Comparison of ENCODE assay signal across 27 mouse cellular contexts in the genomic region with DNA sequence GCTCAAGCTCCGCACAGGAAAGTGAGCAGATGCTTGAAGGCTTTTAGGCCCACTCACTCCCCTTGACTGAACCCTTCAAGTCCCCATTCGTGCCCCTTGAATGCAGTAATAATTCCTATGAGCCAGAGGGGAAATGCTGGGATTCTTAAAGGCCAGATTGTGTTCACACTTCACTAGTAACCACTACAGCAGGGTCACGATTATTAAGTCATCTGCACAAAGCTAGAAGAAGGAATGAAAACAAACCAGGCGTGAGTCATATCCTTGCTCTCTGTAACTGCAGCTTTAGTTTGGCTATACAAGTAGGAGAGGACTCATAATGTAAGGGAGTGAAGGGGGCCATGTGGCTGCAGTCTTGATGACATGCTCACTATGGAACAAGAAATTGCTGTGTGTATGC.
DNase-seq lines count a peak whose midpoint lies in the region; ATAC-seq and TF ChIP-seq lines count a peak whose summit lies in the region.
"Had no signal": no experiment of that assay in that cellular context is flagged by ENCODE, and none has a peak within 500 bp of the region (broad histone marks: within the 10 kb centered on the region; RNA-seq: fewer than 3 reads in every experiment).

No protein-coding gene starts in this region.

- no peaks in the 10 kb centered on the region for H3K27me3 ChIP-seq in forebrain, embryonic 11.5 days (ENCODE audit: control insufficient read depth, insufficient read depth, low read length)
- no peaks in the 10 kb centered on the region for H3K27me3 ChIP-seq in forebrain, embryonic 13.5 days
- H3K27me3 ChIP-seq in kidney, postnatal 0 days (ENCODE audit: insufficient read depth, low read length), result no peaks in the 10 kb centered on the region
- H3K27me3 ChIP-seq in hindbrain, embryonic 14.5 days (ENCODE audit: control insufficient read depth, insufficient read depth, low read length), result no peaks in the 10 kb centered on the region
- no peaks in the 10 kb centered on the region for H3K27me3 ChIP-seq in intestine, embryonic 16.5 days (replicated peaks; ENCODE audit: control insufficient read depth, insufficient read depth, low read length)
- H3K27me3 ChIP-seq: embryonic facial prominence, embryonic 13.5 days; forebrain, embryonic 15.5 days; heart, embryonic 15.5 days; hindbrain, embryonic 12.5 days; liver, embryonic 15.5 days had no signal

- no peaks in the 10 kb centered on the region for H3K4me1 ChIP-seq in forebrain, embryonic 11.5 days (replicated peaks; ENCODE audit: control insufficient read depth, insufficient read depth, low read length)
- H3K4me1 ChIP-seq in forebrain, embryonic 13.5 days, result peaks cover 3% of the 10 kb centered on the region; the same call in 1 of the 2 replicates
- no peaks in the 10 kb centered on the region for H3K4me1 ChIP-seq in kidney, postnatal 0 days (replicated peaks; ENCODE audit: insufficient read depth, low read length)
- H3K4me1 ChIP-seq in hindbrain, embryonic 14.5 days (replicated peaks; ENCODE audit: control insufficient read depth, insufficient read depth, low read length), result no peaks in the 10 kb centered on the region
- no peaks in the 10 kb centered on the region for H3K4me1 ChIP-seq in intestine, embryonic 16.5 days (ENCODE audit: control insufficient read depth, insufficient read depth, low read length)
- H3K4me1 ChIP-seq: heart, embryonic 15.5 days; hindbrain, embryonic 12.5 days; liver, embryonic 15.5 days had no signal

- WGBS in forebrain, embryonic 11.5 days, result 86% methylated on average over 4 of the region's 4 CpGs
- 88% methylated on average over 4 of the region's 4 CpGs for WGBS in forebrain, embryonic 13.5 days
- WGBS in kidney, postnatal 0 days, result 50% methylated on average over 4 of the region's 4 CpGs
- 84% methylated on average over 4 of the region's 4 CpGs for WGBS in hindbrain, embryonic 14.5 days
- WGBS in intestine, embryonic 16.5 days, result 73% methylated on average over 4 of the region's 4 CpGs

- no peaks in the 10 kb centered on the region for H3K9me3 ChIP-seq in forebrain, embryonic 11.5 days (ENCODE audit: control insufficient read depth, low read length)
- H3K9me3 ChIP-seq in forebrain, embryonic 13.5 days (replicated peaks), result no peaks in the 10 kb centered on the region
- no peaks in the 10 kb centered on the region for H3K9me3 ChIP-seq in kidney, postnatal 0 days (replicated peaks; ENCODE audit: low read length)
- no peaks in the 10 kb centered on the region for H3K9me3 ChIP-seq in hindbrain, embryonic 14.5 days (ENCODE audit: control insufficient read depth, low read length)
- no peaks in the 10 kb centered on the region for H3K9me3 ChIP-seq in intestine, embryonic 16.5 days (ENCODE audit: control insufficient read depth, low read length)
- H3K9me3 ChIP-seq: embryonic facial prominence, embryonic 13.5 days; forebrain, embryonic 15.5 days; heart, embryonic 15.5 days; hindbrain, embryonic 12.5 days; liver, embryonic 15.5 days had no signal

- TF ChIP-seq CTCF in kidney, postnatal 0 days (IDR thresholded peaks at IDR 0.05; ENCODE audit: low read depth), result no peak

- H3K9ac ChIP-seq in forebrain, embryonic 11.5 days (ENCODE audit: low read length), result no peak overlapping the region
- no peak overlapping the region for H3K9ac ChIP-seq in forebrain, embryonic 13.5 days
- no peak overlapping the region for H3K9ac ChIP-seq in kidney, postnatal 0 days (ENCODE audit: low read depth, low read length)
- H3K9ac ChIP-seq in hindbrain, embryonic 14.5 days, result no peak overlapping the region
- H3K9ac ChIP-seq in intestine, embryonic 16.5 days (ENCODE audit: low read depth, low read length), result no peak overlapping the region
- H3K9ac ChIP-seq: embryonic facial prominence, embryonic 13.5 days; forebrain, embryonic 15.5 days; heart, embryonic 15.5 days; hindbrain, embryonic 12.5 days; liver, embryonic 15.5 days had no signal

- DNase-seq in forebrain, embryonic 11.5 days (ENCODE audit: low spot score), result peak; percentile 7
- peak; percentile 58 for DNase-seq in kidney, postnatal 0 days (ENCODE audit: low spot score)
- DNase-seq in kidney, adult 11 months, result no peak
- peak; percentile 71 for DNase-seq in 416B (ENCODE audit: low read depth)
- peak; percentile 43 for DNase-seq in brain, adult 2 months (ENCODE audit: low read depth, low spot score)
- DNase-seq in hindbrain, embryonic 14.5 days (ENCODE audit: low spot score), result no peak
- DNase-seq: adrenal gland, postnatal 14 days; cerebellum, adult 8-10 months; cerebellum, postnatal 36 days; embryo, embryonic 11 days; gastrocnemius, postnatal 14 days; heart, adult 18-20 months; kidney, adult 8-10 months; kidney, postnatal 14 days; liver; thymus, postnatal 36 days had no signal

- H3K4me3 ChIP-seq in forebrain, embryonic 11.5 days (ENCODE audit: low read depth, low read length), result no peak overlapping the region
- no peak overlapping the region for H3K4me3 ChIP-seq in forebrain, embryonic 13.5 days
- no peak overlapping the region for H3K4me3 ChIP-seq in kidney, postnatal 0 days (replicated peaks; ENCODE audit: low read depth, low read length)
- H3K4me3 ChIP-seq in hindbrain, embryonic 14.5 days (replicated peaks; ENCODE audit: low read length), result no peak overlapping the region
- no peak overlapping the region for H3K4me3 ChIP-seq in intestine, embryonic 16.5 days (ENCODE audit: low read length)
- H3K4me3 ChIP-seq: embryonic facial prominence, embryonic 13.5 days; erythroblast, embryonic 14.5 days; forebrain, embryonic 15.5 days; heart, embryonic 15.5 days; hindbrain, embryonic 12.5 days; layer of hippocampus, adult 2 months; liver, embryonic 15.5 days had no signal

- H3K4me2 ChIP-seq in forebrain, embryonic 11.5 days (ENCODE audit: low read depth, low read length, severe bottlenecking), result no peak overlapping the region
- H3K4me2 ChIP-seq in forebrain, embryonic 13.5 days, result no peak overlapping the region
- no peak overlapping the region for H3K4me2 ChIP-seq in kidney, postnatal 0 days (ENCODE audit: low read length)
- H3K4me2 ChIP-seq in hindbrain, embryonic 14.5 days (replicated peaks), result no peak overlapping the region
- no peak overlapping the region for H3K4me2 ChIP-seq in intestine, embryonic 16.5 days (ENCODE audit: low read depth, low read length)
- H3K4me2 ChIP-seq: embryonic facial prominence, embryonic 13.5 days; forebrain, embryonic 15.5 days; heart, embryonic 15.5 days; hindbrain, embryonic 12.5 days; liver, embryonic 15.5 days had no signal

- no peaks in the 10 kb centered on the region; the same call in 1 of the 2 replicates for H3K36me3 ChIP-seq in forebrain, embryonic 11.5 days (ENCODE audit: control insufficient read depth, insufficient read depth, low read length)
- H3K36me3 ChIP-seq in forebrain, embryonic 13.5 days (ENCODE audit: poor library complexity, severe bottlenecking), result peaks cover 7% of the 10 kb centered on the region
- H3K36me3 ChIP-seq in kidney, postnatal 0 days (ENCODE audit: insufficient read depth, low read length), result no peaks in the 10 kb centered on the region
- no peaks in the 10 kb centered on the region for H3K36me3 ChIP-seq in hindbrain, embryonic 14.5 days (replicated peaks; ENCODE audit: control insufficient read depth, insufficient read depth)
- H3K36me3 ChIP-seq in intestine, embryonic 16.5 days (ENCODE audit: control insufficient read depth, insufficient read depth, low read length), result no peaks in the 10 kb centered on the region
- H3K36me3 ChIP-seq: forebrain, embryonic 15.5 days; liver, embryonic 15.5 days had no signal

- no peak overlapping the region for H3K27ac ChIP-seq in forebrain, embryonic 11.5 days (ENCODE audit: low read depth, low read length)
- H3K27ac ChIP-seq in forebrain, embryonic 13.5 days, result no peak overlapping the region
- no peak overlapping the region for H3K27ac ChIP-seq in kidney, postnatal 0 days
- H3K27ac ChIP-seq in hindbrain, embryonic 14.5 days, result no peak overlapping the region
- H3K27ac ChIP-seq in intestine, embryonic 16.5 days (ENCODE audit: low read length), result no peak overlapping the region
- H3K27ac ChIP-seq: embryonic facial prominence, embryonic 13.5 days; forebrain, embryonic 15.5 days; heart, embryonic 15.5 days; hindbrain, embryonic 12.5 days; layer of hippocampus, adult 2 months; liver, embryonic 15.5 days; macrophage had no signal

- no peak for ATAC-seq in forebrain, embryonic 11.5 days (replicated peaks; ENCODE audit: low FRiP score)
- ATAC-seq in forebrain, embryonic 13.5 days, result no peak
- ATAC-seq in kidney, postnatal 0 days (replicated peaks; ENCODE audit: low FRiP score, low read depth), result 0 out of 2 replicates have a peak, but pooled peaks have one; percentile 25
- ATAC-seq in hindbrain, embryonic 14.5 days (ENCODE audit: low FRiP score), result no peak
- no peak for ATAC-seq in intestine, embryonic 16.5 days
- ATAC-seq: forebrain, embryonic 15.5 days; midbrain, embryonic 16.5 days had no signal

Comparison
In these comparisons a context has a peak if more than half of its experiments do, and no peak if none do; other contexts are left out.
1. DNase-seq: peak in forebrain, embryonic 11.5 days (single experiment), kidney, postnatal 0 days (single experiment), 416B (single experiment) and brain, adult 2 months (single experiment); none in kidney, adult 11 months (single experiment) and hindbrain, embryonic 14.5 days (single experiment).